Mouse (Mus musculus) cortical plate, adult 2 months (tissue): ENCODE data around the gene Mcoln1. TPM values are rescaled to one million over a fixed set of nuclear protein-coding genes. Genes with fewer than 3 reads are reported as not detected.

ENCODE experiments used
- H3K27ac ChIP-seq: fragments of 200-500 bp; 2 replicates; pipeline ENCODE4 v1.5.1; 2012; ENCODE audit warnings: low read length, control low read depth, inconsistent platforms; ENCODE audit not compliant: insufficient read depth
- H3K4me1 ChIP-seq: fragments of 200-500 bp; 2 replicates; pipeline ENCODE4 v1.6.1; 2011; ENCODE audit warnings: low read length; ENCODE audit not compliant: control insufficient read depth, insufficient read depth
- H3K4me3 ChIP-seq: fragments of 200-500 bp; 2 replicates; pipeline ENCODE4 v1.5.1; 2011; ENCODE audit warnings: mild to moderate bottlenecking, low read length, control low read depth; ENCODE audit not compliant: insufficient read depth
- CTCF ChIP-seq: fragments of 200-500 bp; IDR thresholded peaks from 2 replicates; pipeline ENCODE4 v1.5.1; 2011; ENCODE audit warnings: mild to moderate bottlenecking, control low read depth, low read length; ENCODE audit not compliant: insufficient read depth; ENCODE audit errors: extremely low read depth
- POLR2A ChIP-seq: fragments of 200-500 bp; IDR thresholded peaks from 2 replicates; pipeline ENCODE4 v1.6.1; 2011; ENCODE audit warnings: mild to moderate bottlenecking, low read length, control low read depth; ENCODE audit not compliant: insufficient read depth; ENCODE audit errors: extremely low read depth
- polyA plus RNA-seq: library from polyadenylated mRNA; depleted of rRNA; stranded (reverse); fragments of >200 nt; gene quantifications from 2 replicates; pipeline ENCODE4 v1.2.3, GENCODE M21; 2012

The Mcoln1 gene
- polyA plus RNA-seq, 1 experiment, result 235 TPM

DNA sequence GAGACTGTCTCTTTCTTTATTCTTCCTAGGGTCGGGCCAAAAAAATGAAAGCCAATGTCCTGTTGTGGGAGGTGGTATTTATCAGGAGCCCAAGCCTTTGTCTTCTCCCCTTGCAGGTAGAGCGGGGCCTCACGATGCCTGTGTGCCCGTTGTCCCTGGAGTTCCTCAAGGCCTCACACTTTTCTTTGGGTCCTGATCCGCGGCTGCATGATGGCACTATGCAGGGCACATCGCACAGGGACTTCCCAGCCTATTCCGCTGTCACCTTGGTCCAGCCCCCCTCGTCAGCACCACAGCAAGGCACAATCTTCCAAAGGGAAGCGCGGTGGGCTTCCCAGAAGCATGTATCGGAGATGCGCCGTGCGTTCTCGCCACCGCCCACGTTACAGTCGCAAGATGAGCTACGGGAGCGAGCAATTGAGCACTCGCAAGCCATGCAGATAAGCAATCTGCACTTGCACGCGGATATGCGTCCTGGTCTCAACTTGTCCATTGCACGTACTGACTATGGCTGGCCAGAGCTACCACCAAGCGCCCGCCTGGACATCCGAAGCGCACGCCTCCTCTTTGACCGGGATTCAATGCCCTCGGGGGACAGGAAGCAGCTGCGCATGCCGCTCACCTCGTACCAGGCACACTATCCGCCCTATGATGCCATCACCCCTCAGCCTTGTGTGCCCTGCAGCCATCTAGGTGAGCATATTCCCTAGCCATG lies 24.4 kb upstream of the Mcoln1 start:
- H3K27ac ChIP-seq, result no peak overlapping the region

DNA sequence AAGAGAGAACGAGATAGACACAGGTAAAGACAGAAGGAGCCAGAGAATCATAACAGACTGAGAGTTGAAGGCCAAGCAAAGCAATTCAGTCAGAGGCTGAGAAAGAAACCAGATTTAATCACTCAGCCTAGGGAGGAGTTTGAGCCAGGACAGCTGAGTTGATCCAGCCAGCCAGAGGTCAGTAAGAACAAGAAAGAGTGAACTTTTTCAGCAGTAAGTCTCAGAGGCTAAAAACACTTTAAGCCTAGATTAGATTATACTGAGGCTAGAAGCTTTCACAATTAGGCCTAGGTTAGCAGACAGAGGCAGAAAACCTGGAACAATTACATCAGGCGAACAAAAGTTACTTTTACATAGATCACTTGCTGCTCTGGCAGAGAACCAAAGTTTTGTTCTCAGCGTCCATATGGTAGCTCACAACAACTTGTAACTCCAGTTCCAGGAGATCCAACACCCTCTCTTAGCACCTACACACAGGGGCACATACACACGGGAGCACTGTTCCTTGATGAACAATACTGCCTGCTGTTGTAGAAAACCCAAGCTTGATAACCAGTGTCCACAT lies 20.0 kb upstream of the Mcoln1 start:
- TF ChIP-seq CTCF (no peak), POLR2A (no peak)
- H3K27ac ChIP-seq, result no peak overlapping the region
- H3K4me3 ChIP-seq, result no peak overlapping the region
- no peaks in the 10 kb centered on the region for H3K4me1 ChIP-seq

More for the DNA sequence above, 24.4 kb upstream of the Mcoln1 start:
- H3K4me3 ChIP-seq, result peak overlapping the region; percentile 28
- no peaks in the 10 kb centered on the region for H3K4me1 ChIP-seq
- TF ChIP-seq POLR2A, result no peak
- no peak for TF ChIP-seq CTCF

DNA sequence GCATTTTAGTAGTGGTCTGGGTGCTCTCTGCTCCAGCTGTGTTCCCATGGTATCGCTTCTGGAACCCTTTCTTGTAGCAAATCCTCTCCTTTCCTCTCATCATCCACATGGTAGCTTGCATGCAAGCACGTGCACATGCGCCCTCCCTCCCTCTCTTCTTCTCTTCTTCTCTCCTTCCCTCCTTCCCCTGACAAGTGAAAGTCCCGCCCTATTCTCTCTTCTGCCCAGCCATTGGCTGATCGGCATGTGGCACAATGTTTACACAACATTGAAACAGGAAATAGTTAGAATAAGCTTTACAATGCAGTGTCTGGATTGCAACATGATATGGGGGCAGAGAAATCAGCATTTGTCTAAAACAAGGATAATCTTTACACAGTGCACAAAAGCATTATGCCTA lies 18.7 kb upstream of the Mcoln1 start:
- no peak overlapping the region for H3K4me3 ChIP-seq
- no peaks in the 10 kb centered on the region for H3K4me1 ChIP-seq
- TF ChIP-seq CTCF (no peak), POLR2A (no peak)
- no peak overlapping the region for H3K27ac ChIP-seq

DNA sequence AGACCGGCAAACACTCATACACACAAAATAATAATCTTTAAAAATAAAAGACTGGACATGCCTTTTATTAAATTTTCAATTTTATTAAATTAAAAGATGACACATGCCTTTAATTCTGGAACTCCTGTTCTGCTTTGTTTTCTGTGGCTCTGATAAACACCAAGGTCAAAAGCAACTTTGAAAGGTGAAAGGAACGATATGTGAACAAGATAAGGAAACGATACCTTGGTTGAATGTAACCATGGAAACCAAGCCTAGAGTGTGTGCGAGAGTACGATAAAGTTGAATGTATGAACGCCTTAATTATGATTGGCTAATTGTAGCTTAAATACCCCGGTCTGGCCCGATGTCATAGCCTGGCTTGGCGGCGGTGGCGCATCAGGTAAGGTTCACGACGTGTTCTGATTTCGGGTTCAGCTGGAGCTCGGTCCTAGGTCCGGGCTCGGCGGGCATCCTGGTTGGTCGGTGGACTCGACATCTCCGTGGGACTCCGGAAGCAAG lies 18.0 kb upstream of the Mcoln1 start:
- no peak overlapping the region for H3K4me3 ChIP-seq
- no peaks in the 10 kb centered on the region for H3K4me1 ChIP-seq
- TF ChIP-seq CTCF, result no peak
- TF ChIP-seq POLR2A, result no peak
- H3K27ac ChIP-seq, result no peak overlapping the region

DNA sequence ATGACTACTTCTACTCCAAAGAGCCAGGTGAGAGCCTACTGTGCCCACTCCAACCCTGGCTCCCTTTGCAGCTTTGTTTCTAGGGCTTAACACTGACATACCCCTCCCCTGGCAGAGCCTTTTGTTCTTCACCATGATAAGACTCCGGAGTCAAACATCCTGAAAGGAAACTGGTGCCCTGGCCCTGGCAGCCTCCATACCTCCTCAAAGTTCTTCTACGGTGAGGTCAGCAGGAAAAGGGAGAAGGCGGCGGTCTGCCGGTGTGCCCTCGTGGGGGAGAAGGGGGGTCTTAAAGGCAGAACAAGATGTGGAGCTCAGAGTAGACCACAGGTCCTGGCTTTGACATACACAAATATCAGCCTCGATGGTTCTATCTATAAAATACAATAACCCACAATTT lies 16.7 kb upstream of the Mcoln1 start:
- no peak overlapping the region for H3K27ac ChIP-seq
- no peak overlapping the region for H3K4me3 ChIP-seq
- TF ChIP-seq CTCF (no peak), POLR2A (no peak)
- H3K4me1 ChIP-seq, result no peaks in the 10 kb centered on the region

DNA sequence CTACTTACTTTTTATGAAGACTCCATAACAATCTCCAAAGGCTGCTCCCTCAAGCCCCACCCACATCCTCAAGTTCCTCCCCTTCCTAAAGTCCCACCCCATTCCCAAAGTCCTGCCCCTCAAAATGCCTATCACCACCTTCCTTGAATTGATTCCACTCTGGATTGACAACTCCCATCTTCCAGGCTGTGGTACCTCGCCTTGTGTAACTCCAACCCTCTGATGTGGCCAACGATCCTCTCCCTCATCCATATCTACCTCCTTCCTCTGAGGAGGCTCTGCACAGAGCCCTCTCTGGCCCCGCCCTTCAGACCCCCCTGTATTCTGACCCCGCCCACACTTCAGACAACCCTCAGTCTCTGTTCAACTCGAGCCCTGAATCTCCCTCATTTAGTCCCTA lies 15.1 kb upstream of the Mcoln1 start:
- no peaks in the 10 kb centered on the region for H3K4me1 ChIP-seq
- TF ChIP-seq CTCF, result no peak
- TF ChIP-seq POLR2A, result no peak
- no peak overlapping the region for H3K27ac ChIP-seq
- H3K4me3 ChIP-seq, result no peak overlapping the region

DNA sequence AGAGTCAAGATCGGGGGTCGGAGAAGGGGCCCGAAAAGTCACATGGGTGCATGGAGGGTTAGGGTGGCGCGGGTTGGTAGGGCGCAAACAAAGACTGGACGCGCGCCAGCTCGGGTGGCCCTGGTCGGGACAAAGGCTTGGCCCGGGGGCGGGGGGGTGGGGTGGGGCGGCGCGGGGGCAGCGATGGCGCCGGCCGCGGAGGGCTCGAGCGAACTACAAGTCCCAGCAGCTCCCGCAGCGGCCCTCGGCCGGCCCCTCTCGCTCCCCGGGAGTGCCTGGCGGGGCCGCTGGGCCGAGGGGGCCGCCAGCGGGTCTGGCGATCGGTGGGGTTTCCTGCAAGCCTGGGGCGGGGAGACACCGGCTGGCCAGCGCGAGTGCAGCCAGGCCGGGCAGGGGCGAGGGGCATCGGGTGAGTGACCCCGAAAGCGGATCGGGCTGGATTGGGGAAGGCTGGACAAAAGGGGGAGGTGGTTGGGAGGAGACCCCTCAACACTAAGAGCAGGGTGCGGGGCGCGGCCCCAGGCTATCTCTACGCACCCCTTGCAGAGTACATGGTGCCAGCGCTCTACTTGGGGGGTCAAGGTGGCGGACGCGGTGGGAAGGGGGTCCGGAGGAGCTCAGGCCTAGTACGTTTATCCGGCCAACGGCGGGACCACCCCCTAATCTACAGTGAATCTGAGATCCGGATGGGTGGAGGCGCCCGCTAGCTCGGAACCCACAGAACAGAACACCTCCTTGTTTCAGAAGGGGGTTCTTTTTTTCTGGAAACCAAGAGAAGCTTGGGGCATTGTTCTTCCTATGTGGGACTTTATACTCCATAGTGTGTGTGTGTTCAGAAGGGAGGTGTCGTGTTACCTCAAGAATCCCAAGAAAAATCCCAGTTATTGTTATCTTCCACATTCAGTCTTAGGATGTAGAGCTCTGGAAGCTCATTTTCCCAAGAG lies 7.1 kb upstream of the Mcoln1 start, which contains the start of gene Zfp358:
Gene Zfp358 (plus strand): TSS at position 238 of the 944 bp plus-strand sequence.
- peak within 1 kb of the TSS; percentile 80 for H3K4me3 ChIP-seq
- TF ChIP-seq POLR2A, result 0 out of 2 replicates have a peak, but pooled peaks have one; percentile 13
- no peak for TF ChIP-seq CTCF
- peak within 1 kb of the TSS; percentile 88 for H3K27ac ChIP-seq

DNA sequence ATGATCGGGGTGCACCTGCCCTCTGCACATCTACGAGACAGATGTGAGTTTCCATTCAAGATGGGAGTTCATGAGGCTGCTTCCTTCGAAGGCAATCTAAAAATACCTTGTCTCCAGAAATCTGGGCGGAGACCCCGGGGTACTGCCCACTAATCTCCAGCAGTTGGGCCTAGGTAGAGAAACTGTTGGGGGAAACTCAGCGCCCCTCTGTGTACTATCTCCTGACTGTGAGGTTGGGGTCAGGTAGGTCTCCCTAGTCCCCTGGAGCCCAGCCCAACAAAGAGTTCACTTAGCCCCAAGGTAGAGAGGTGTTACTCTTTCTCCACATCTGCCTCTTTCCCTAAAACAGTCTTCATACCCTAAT lies 6.4 kb upstream of the Mcoln1 start:
- H3K4me1 ChIP-seq, result peaks cover 4% of the 10 kb centered on the region
- peak overlapping the region; percentile 80 for H3K4me3 ChIP-seq
- H3K27ac ChIP-seq, result peak overlapping the region; percentile 39; the same call in 1 of the 2 replicates
- TF ChIP-seq POLR2A, result no peak
- TF ChIP-seq CTCF, result no peak

More for the DNA sequence above, 7.1 kb upstream of the Mcoln1 start, which contains the start of gene Zfp358:
- peaks cover 2% of the 10 kb centered on the region; the same call in 1 of the 2 replicates for H3K4me1 ChIP-seq
